Mouse (Mus musculus): ENCODE data around the gene Caskin1. TPM values are rescaled to one million over a fixed set of nuclear protein-coding genes. Genes with fewer than 3 reads are reported as not detected.
A peak's percentile ranks its signal among the peaks of the same experiment; 100 is the strongest.

Caskin1 gene
- total RNA-seq, 2 experiments from 2014 or later: 143 to 165 TPM

GRCm38 (mm10) chr17:24529883-24530282 lies 41.5 kb downstream of the Caskin1 start:
- no peak for DNase-seq (ENCODE audit: extremely low spot score in 1 of 2, low spot score in 1 of 2)

- DNase-seq (ENCODE audit: extremely low spot score in 1 of 2, low spot score in 1 of 2): no peak
Measured at GRCm38 (mm10) chr17:24530361-24531050, 42.1 kb downstream of the Caskin1 start.

GRCm38 (mm10) chr17:24531064-24531463 lies 42.7 kb downstream of the Caskin1 start:
- no peak for DNase-seq (ENCODE audit: extremely low spot score in 1 of 2, low spot score in 1 of 2)

DNA sequence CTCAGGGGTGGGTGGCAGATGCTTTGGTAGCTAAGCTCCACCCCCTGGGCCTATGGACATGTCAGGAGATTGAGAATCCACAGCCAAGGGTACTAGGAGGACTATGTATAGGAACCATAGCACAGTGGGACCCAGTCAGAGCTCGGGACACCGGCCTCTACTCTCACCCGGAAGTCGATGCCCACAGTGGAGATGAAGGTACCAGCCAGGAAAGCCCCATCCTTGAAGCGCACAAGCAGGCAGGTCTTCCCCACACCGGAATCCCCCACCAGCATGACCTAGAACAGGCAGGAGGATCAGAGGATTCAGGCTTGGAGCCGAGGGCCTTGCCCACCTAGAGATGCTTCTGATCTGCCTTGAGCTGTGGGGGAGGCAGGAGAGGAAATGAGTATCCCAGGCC lies 43.6 kb downstream of the Caskin1 start:
- DNase-seq (ENCODE audit: extremely low spot score in 1 of 2, low spot score in 1 of 2): no peak

DNA sequence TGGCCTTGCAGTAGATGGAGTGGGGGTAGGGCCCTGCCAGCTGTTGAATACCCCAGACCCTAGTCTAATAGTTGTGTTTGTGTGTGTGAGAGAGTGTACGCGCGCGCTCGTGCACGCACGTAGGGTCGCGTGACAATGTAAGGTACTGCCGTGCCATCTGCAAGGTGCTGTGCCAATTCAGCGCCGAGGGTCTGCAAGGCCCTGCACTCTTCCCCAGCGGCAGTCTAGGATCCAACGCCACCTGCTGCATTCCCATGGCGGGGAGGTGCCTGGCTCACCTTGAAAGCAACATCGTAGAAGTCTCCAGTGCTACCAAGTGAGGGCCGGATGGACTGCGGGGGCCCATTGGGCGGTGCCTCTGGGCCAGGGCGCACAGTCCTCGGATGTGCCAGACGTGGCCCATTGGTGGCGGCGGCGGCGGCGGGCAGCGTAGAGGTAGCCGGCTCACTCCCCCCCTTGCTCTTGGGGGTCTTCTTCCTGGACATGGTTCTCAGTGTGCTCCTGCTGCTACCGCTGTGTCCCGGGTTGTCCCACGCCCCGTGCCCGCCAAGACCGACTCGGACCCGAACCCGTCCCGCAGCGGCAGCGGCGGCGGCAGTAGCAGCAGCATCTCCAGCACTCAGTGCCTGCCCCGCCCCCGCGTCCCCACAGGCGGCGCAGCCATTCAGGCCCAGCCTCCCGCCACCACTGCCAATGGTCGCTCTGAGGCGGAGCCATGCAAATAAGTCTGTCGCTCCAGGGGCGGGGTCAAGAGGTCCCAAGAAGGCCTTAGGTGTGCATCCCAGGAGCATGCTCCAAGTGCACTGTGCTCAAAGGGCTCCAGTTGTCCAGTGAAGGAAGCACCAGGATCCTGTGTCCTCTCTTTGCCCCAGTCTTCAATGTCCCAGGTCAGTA lies 44.9 kb downstream of the Caskin1 start:
- peak; percentile 73 to 79 for DNase-seq (ENCODE audit: extremely low spot score in 1 of 2, low spot score in 1 of 2)

DNA sequence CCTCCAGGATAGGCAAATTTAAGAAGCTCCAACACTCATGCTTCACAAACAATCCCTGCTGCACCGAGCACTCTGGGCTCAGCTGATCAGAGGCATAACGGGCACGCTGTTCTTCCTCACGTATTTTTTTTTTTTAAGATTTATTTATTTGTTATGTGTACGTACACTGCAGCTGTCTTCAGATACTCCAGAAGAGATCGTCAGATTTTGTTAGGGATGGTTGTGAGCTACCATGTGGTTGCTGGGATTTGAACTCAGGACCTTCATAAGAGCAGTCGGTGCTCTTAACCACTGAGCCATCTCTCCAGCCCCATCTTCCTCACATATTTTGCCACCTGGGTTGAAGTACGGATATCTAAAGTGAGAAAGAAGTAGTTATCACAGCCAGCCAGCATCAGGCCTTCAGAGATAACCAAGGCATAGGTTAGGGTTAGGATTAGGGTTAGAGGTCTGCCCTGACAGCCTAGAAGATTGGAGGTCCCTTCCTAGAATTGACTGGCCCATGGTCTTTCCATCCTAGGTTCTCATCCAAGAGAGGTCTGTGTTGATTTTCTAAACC lies 45.8 kb downstream of the Caskin1 start, which contains the start of gene Rab26:
Gene Rab26, minus strand, starts transcription at position 51 of the 559 bp plus-strand sequence.
- DNase-seq (ENCODE audit: extremely low spot score in 1 of 2, low spot score in 1 of 2): no peak

DNA sequence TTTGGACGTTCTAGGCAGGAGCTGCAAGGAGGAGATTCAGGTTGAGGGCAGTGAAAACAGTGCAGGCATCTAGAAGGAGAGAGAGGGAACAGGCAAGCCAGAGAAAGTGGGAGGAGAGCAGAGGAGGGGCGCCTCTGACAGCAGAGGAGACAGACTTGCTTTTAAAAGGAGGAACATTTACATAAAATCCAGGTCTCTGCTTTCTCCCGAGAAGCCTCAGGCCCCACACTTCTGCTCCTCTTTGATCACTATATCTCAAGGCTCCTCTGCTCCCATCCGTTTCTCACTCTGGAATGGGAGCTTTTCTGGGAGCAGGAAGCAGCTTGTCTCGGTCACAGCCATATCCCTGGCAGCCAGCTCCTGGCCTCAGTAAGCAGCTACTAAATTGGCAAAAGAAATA lies 46.9 kb downstream of the Caskin1 start:
- no peak for DNase-seq (ENCODE audit: extremely low spot score in 1 of 2, low spot score in 1 of 2)

DNA sequence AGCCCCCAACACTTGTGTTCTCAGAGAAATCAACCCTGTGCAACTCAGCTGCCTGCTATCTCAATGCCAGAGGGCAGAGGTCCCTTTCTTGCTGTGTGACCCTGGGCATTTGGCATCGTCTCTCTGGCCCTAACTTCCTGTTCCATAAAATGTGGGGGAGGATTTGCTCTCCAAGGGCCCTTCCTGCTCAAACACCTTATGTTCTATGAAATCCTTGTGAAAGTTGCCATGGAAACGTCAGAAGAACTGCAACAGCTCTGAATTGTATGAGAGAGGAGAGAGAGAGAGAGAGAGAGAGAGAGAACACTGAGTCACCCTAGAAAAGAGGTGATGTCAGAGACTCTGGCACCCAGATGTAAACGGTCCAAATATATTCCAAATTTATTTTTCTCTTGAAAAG lies 49.1 kb downstream of the Caskin1 start:
- no peak for DNase-seq (ENCODE audit: extremely low spot score in 1 of 2, low spot score in 1 of 2)

DNA sequence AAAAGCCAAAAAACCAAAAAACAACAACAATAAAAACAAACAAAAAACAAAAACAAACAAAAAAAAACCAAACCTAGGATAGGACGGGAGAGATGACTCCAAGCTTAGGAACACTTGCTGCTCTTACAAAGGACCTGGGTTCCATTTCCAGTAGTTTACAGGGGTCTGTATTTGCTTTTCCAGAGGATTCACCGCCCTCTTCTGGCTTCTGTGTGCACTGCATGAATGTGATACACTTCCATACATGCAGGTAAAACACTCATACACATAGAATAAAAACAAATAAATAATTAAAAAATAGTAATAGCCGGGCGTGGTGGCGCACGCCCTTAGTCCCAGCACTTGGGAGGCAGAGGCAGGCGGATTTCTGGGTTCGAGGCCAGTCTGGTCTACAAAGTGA lies 50.5 kb downstream of the Caskin1 start:
- peak in 1 of 2 experiments; percentile 64 for DNase-seq (ENCODE audit: extremely low spot score in 1 of 2, low spot score in 1 of 2)

- DNase-seq (ENCODE audit: extremely low spot score in 1 of 2, low spot score in 1 of 2): no peak
Measured at GRCm38 (mm10) chr17:24540375-24540774, 52.0 kb downstream of the Caskin1 start.

GRCm38 (mm10) chr17:24544613-24545012 lies 56.2 kb downstream of the Caskin1 start:
- no peak for DNase-seq (ENCODE audit: extremely low spot score in 1 of 2, low spot score in 1 of 2)

DNA sequence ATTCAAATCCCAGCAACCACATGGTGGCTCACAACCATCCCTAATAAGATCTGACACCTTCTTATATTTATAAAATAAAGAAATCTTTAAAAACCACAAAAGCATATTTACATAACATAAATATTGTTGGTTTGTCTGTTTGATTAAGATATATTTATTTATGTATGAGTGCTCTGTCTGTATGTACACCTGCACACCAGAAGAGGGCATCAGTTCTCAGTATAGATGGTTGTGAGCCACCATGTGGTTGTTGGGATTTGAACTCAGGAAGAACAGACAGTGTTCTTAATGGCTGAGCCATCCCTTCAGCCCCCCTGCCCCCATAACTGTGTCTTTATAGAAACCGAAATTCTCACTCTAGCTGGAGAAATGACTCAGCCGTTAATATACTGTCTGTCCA lies 56.8 kb downstream of the Caskin1 start:
- no peak for DNase-seq (ENCODE audit: extremely low spot score in 1 of 2, low spot score in 1 of 2)

DNA sequence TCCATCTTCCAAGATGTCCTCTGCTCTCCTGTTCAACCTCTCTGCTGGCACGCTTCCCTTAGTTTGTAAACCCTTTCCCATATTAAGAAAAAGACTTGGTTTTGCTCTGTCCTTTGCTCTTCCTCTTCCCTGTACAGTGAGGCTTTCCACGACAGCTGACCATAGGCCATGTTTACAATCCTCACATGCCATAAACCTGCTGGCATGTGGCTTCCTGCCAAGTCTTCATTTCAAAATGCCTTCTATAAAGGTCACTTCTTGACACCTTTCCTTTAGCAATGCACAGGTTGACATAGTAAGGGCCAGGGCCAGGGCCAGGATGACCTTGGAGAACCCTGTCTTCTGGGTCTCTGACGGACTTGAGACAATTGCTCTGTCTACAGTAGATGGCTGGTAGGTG lies 57.8 kb downstream of the Caskin1 start:
- no peak for DNase-seq (ENCODE audit: extremely low spot score in 1 of 2, low spot score in 1 of 2)

- DNase-seq (ENCODE audit: extremely low spot score in 1 of 2, low spot score in 1 of 2): no peak
Measured at GRCm38 (mm10) chr17:24548435-24548834, 60.0 kb downstream of the Caskin1 start.

GRCm38 (mm10) chr17:24548921-24549617 lies 60.7 kb downstream of the Caskin1 start:
- DNase-seq (ENCODE audit: extremely low spot score in 1 of 2, low spot score in 1 of 2): no peak

- peak; percentile 90 to 95 for DNase-seq (ENCODE audit: extremely low spot score in 1 of 2, low spot score in 1 of 2)
Measured at GRCm38 (mm10) chr17:24549618-24550415, 61.4 kb downstream of the Caskin1 start, which contains the start of gene Pkd1. TSS of gene Pkd1 (plus strand) at chr17:24549834.

DNA sequence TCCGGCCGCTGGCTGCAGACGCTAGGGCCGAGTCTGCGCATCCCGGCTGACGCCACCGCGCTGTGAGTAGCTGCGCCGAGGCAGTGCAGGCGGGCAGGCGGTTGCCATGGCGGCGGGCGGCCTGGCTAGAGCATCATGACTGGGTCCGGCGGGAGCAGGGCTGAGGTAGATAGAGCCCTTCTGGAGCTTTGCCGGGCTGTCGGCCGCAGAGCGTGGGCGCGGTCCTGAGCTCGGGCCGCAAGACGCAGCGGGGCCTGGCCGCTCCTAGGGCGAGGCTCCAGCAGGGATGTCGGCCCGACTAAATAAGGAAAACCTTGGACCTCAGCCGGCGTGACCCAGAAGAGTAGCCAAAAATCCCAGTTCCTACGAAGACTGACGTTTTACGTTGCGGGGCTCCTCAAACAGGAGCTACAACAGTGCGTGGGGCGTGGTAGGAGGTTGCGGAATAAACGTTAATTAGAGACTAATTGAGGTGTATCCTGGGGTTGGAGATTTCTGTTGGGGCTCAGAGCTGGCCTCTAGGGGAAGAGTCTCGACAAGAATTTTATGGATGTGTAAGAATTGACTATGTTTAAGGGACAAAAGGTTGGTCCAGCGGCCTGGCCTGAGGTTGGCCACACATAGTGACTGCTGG lies 62.1 kb downstream of the Caskin1 start:
- peak; percentile 61 to 62 for DNase-seq (ENCODE audit: extremely low spot score in 1 of 2, low spot score in 1 of 2)

GRCm38 (mm10) chr17:24551050-24551444 lies 62.6 kb downstream of the Caskin1 start:
- DNase-seq (ENCODE audit: extremely low spot score in 1 of 2, low spot score in 1 of 2): no peak

DNA sequence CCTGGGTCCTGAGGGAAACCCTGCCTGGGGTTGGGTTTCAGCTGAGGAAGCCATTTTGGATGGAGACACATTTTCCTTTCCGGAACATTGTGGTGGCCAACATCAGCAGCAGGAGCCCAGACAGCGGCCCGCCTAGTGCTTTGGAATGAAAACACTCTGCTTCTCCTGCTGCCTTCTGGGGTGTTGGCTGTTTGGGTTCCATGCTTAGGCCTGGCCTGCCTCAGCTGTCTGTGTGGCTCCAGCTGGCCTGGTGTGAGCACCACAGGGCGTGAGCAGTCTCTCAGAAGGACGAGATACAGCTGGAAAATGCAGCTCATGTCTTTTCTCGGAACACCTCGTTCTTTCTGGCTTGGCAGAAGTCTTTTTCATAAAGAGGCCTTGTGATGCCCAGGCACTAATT lies 68.7 kb downstream of the Caskin1 start:
- DNase-seq (ENCODE audit: extremely low spot score in 1 of 2, low spot score in 1 of 2): no peak

Measured in layer of hippocampus, postnatal 25 days (tissue).